Mouse (Mus musculus) neural tube, embryonic 10.5 days (tissue): Measurements from ENCODE around the gene Cab39.
"Not testable (repeated sequence)": the region's sequence is repeated elsewhere in the genome, so short reads cannot be mapped to it uniquely, and the experiment has no call there.

ENCODE experiments used
- DNase-seq: peaks from one replicate; pipeline ENCODE4 v3.0.0-alpha.2; 2017; ENCODE audit warnings: low spot score; ENCODE audit errors: extremely low spot score

The Cab39 gene

DNA sequence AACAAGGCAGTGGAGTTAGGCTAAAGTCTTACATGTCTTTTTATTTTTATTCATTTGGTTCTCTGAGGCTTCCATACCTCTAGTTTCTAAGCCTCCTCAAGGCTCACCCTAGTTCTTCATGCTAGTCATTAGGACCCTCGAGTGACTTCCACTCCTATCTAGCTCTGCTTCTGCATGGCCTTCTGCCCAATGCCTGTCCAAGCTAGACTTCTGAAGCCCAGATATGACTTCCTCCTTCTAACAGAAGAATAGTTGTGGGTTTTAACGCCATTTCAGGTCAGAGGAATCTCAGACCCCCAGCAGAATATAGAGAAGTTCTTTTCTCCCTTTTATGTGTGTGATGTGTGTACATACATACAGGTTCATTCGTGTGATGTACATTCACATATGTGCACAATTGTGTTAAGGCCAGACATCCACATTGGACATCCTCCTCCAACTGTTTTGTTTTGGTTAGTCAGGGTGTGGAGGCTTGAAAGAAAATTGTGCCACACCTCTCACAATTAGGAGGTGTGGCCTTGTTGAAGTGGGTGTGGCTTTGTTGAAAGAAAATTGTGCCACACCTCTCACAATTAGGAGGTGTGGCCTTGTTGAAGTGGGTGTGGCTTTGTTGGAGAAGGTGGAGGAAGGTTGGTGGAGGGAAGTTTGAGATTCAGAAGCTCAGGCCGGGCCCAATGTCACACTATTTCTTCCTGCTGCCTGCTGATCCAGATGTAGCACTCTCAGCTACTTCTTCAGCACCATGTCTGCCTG is 13.6 kb upstream of the Cab39 start:
- no peak for DNase-seq

GRCm38 (mm10) chr1:85790565-85790964 is 2.7 kb upstream of the Cab39 start:
- DNase-seq, result no peak

DNA sequence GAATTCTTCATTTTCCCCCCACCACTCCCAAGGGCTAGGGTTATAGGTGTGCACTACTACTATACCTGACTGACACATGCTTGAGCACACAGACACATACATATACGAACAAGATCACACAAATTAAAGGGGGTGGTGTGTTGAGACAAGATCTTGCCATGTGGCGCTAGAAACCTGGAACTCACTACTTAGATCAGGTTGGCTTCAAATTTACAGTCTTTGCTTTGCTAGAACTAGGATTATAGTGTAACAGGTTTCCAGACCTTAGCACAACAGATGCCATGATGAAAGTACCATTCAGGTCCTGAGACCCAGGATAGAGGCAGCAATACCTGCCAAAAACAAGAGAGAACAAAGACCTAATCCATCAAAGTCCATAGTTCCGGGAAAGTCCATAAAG is 1.8 kb upstream of the Cab39 start:
- no peak for DNase-seq

- peak; percentile 63 for DNase-seq
Measured at GRCm38 (mm10) chr1:85794106-85794771, 998 bp downstream of the Cab39 start.

GRCm38 (mm10) chr1:85795196-85795595 is 2.0 kb downstream of the Cab39 start:
- DNase-seq, result no peak

- no peak for DNase-seq
Measured at GRCm38 (mm10) chr1:85799776-85800175, 6.5 kb downstream of the Cab39 start.

GRCm38 (mm10) chr1:85802517-85802916 is 9.3 kb downstream of the Cab39 start:
- no peak for DNase-seq

DNA sequence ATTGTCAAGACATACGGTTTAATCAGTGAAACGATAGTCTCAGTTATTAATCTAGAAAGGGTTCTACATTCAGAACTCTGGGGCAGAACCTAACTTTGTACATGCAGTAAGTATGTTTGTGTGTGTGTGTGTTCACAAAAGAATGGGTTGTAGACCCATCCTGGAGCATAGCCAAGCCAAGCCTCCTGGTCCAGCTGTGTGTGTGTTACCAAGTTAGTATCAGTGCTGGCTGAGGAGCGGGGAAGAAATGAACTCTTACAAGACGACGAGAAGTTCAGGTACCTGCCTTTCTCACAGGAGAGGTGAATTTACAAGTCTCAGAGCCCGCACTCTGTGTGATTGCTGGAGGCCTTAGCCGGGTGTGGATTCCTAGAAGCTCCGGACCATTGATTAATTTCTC is 11.3 kb downstream of the Cab39 start:
- no peak for DNase-seq

- no peak for DNase-seq
Measured at GRCm38 (mm10) chr1:85809256-85809655, 16.0 kb downstream of the Cab39 start.

DNA sequence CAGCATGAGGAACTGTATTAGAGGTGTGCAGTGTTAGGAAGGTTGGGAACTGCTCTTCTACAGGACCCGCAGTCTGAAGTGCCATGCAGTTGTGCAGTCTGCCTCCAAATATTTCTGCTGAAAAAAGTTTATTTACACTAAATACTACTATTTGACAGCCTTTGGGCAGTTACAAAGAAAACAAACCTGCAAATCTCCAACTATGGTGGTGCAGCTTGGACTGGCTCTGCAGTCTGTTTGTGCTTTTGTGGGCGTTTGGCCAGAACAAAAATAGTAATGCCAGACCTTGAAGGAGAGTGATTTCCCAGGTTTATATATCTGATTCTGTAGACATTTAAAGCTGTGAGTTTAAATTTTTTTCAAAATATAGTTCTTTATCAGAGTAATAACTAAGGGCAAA is 17.1 kb downstream of the Cab39 start:
- DNase-seq, result no peak

DNA sequence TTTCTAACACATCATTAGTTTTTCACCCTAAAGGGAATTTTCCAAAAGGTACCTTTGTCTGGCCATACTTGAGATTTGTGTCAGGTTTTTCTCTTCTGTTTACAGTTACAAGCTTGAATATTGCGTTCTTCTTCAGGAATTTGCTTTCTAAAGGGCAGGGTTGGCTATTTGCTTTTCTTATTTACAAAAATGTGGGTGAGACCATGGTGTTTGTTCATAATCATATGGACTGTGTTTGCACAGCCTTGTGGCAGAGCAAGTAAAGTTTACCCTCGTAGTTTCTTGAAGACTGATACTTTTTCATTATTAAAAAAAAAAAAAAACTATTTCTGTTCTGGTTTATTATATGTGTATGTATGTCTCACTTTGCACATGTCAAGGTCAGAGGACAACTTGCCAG is 17.5 kb downstream of the Cab39 start:
- no peak for DNase-seq

- DNase-seq, result not testable (repeated sequence)
Measured at GRCm38 (mm10) chr1:85814213-85814612, 21.0 kb downstream of the Cab39 start.

- no peak for DNase-seq
Measured at GRCm38 (mm10) chr1:85818121-85818520, 24.9 kb downstream of the Cab39 start.

DNA sequence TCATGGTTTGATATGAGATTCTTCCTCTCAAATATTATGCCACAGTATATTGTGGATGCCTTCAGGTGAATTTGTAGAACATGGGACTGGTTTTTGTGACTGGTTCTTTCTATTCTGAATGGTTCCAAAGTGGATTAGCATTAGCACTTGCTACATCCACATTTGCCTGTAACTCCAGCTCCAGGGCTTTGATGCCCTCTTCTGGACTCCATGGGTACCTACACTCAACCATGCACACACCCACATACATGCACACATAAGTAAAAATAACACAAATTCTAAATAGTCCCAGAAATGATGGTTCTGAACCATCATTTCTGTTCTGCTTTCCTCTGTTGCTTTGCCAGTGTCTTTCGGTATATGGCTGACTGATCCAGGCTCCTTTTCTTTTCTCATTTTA is 26.5 kb downstream of the Cab39 start:
- DNase-seq, result no peak

DNA sequence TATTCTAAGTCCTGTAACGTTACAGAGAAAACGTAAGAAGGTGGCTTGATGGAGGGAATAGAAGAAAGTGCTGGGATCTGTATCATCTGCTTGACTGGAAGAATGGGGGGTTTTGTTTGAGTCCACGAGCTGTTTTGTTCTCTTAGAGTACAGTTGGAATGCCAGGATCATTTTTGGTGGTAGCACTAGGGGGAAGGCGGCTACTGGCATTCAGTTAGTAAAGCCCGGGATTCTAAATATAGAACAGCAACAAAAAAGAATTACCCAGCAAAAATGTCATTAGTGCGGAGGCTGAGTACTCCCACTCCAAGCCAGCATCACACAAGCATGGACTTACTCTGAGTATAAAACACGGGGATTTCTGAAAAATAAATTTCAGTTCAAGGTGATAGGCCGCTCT is 29.0 kb downstream of the Cab39 start:
- DNase-seq, result no peak

GRCm38 (mm10) chr1:85824905-85825304 is 31.7 kb downstream of the Cab39 start:
- no peak for DNase-seq

DNA sequence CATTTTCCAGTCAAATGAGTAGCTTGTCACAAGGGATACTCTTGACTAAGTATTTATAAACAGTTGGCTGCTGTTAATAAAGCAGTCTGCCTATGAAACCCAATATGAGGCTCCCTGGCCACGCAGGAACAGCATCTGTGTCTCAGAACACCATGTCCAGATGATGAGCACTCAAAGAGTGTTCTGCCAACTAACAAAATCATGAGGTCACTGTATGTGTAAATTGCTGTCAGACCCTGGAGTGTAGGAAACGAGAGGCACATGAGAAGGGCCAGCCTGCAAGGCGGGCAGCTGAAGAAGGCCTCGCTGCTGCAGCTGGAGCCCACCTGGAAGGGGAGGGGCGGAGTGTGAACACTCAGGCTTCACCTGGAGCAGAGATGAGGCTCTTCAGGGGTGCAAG is 33.9 kb downstream of the Cab39 start:
- no peak for DNase-seq

DNA sequence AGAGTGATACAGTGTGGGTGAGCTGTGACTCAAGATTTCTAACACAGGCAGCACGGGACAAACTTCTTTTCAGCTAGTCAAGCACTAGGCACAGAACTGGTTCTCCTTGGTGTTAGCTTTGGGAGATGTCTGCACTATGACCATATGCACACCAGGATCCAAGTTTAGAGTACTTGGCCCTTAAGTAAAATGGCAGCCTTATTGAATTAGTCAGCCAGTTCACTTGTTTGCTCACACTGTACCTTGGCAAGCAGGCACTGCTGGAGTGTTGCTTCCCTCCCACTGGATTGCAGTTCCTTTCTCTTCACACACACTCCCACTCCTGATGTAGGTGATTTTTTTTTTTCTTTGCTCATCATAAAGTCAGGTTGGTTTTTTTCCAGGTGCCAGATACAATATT is 35.8 kb downstream of the Cab39 start:
- no peak for DNase-seq

DNA sequence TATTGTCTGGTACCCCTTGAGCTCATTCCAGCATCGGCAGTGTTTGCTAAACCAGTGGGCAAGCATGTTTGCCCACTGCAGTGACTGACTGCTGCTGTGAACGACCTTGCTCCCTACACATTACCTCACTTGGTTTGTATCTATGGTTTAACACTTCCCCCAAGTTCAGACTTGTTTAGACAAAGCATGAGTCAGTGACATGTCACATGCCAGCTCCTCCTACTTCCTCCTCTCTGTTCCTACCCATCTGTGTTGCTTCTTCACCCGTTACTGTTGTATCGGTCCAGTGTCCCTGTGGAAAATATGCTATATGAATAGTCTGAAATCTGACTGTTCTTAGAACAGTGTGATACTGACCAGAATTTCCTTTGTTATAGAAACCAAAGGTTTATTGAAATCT is 44.8 kb downstream of the Cab39 start:
- DNase-seq, result no peak

- DNase-seq, result no peak
Measured at GRCm38 (mm10) chr1:85839356-85839755, 46.1 kb downstream of the Cab39 start.

DNA sequence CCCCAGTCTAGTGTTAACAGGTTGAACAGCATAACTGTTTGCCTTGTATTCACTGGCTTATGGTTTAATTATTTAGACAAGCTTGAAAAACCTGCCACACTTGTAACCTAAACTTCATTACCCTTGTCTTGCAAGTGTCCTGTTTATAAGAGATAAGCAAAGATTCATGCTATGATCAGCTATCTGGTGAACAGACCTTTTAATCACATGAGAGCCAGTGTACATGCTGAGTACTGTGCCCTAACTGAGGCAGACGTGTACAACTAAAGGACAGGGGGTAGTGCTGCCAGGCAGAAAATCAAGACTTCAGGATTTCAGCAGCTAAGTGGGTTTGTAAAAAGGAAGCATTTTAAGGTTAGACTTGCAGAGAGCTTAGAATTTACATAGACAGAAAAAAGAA is 46.5 kb downstream of the Cab39 start:
- no peak for DNase-seq

DNA sequence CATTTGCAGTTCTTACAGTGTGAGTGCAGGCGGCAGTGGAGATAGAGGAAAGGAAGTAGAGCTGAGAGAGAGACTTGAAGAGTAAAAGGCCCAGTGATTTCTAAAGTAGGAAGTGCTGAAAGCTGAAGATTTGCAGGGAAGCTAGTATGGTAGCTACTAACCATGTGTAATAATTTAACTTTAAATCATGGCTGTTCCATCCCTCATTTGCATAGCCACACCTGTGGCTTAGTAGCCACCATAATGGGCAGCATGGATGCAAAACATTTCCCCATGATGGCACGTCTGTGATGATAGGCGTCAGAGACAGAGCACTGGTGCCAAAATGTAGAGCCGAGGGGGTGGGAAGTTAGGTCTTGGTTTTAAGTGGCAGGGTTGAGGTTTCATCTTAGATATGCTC is 47.2 kb downstream of the Cab39 start:
- DNase-seq, result no peak

- DNase-seq, result no peak
Measured at GRCm38 (mm10) chr1:85842251-85842650, 49.0 kb downstream of the Cab39 start.
